Mouse (Mus musculus): Measurements from ENCODE around the gene Arfgef2.

Gene Arfgef2

DNA sequence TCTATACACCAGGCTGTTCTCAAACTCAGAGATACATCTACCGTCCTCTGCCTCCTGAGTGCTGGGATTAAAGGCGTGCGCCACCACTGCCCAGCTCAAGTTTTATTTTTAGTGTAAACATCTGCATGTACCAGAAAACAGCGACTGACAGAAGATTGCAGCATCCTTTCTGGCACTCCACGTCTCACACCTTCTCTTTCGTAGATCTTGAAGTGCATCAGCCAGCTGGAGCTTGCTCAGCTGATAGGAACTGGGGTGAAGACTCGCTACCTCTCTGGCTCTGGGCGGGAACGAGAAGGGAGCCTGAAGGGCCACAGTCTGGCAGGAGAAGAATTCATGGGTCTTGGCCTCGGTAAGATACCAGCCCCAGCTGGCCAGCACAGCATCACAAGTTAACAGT, 60.1 kb downstream of the Arfgef2 start:
- no peak for DNase-seq

DNA sequence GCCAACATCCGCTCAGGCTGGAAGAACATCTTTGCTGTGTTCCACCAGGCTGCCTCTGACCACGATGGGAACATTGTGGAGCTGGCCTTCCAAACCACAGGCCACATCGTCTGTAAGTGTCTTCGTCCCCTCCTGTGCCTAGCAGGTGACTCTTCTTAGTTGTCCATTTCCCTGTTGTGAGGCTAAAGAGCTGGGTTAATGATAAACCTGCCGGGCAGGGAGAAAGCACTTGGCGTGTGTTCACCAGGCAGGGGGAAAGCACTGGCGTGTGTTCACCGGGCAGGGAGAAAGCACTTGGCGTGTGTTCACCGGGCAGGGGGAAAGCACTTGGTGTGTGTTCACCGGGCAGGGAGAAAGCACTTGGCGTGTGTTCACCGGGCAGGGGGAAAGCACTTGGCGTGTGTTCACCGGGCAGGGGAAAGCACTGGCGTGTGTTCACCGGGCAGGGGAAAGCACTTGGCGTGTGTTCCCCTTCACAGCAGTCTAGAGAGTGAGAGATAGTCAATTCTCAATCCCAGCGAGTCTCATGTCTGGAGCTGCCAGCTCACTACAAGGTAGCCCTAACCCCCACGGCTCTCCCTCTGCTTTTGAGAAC, 65.0 kb downstream of the Arfgef2 start:
- DNase-seq = no peak

DNA sequence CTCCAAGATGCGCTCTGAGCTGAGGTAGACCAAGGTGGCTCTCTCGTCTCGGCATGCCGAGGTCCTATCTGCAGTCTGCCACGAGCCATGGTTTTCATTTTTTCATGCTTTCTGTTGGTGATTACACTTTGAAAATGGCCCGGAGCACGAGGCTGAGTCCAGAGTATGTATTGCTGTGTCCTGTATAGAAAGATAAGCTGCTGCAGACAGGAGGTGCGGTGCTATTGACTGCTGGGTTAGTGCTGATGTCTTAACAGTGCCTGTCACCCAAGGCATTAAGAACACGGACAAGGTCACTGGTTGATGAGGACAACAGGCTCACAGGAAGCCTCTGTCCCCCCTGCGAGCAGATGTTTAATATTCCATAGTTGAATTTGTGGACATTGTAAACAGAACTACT, 65.5 kb downstream of the Arfgef2 start:
- DNase-seq = no peak

DNA sequence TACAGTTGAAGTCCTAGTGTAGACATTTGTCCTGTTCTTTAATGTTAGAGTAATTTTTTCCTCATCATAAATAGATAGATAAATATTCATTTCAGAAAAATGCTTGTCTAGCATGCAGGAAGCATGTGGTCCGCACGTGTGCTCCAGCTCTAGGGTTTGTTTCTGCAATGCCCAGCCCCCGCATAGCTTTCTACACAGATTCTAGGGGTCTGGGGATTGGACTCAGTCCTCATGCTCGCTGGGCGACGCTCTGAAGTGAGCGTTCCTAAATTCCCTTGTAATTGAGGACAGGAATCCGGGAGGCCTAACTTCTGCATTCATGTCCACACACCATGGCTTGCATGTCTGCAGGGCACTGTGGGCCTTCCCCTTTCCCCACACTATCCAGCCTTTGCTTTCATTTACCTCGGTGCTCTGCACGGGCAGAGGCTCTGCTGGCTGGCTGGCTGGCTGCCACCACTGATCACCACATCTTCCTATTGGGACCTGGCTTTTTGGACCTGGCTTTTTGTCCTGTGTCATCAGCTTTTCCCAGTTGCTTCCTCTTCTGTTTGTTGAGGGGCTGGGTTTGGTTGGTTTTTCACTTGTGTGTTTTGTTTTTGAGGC, 69.4 kb downstream of the Arfgef2 start:
- no peak for DNase-seq

DNA sequence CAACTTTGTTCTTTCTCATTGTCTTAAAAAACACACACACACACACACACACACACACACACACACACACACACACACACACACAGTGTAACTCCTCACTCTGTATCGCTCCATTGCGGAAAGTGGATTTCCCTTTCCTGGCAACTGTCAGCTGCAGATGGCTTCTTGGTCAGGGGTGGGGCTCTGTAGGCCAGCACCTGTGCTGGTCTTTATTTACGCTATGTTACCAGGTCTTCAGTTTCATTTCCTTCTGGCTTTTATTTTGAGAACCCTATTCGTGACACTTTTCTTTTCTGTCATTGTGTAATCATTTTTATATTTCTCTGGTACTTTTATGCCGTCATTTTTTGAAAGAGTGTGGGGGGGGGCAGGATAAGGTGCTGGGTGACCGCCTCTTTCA, 70.2 kb downstream of the Arfgef2 start:
- no peak for DNase-seq

DNA sequence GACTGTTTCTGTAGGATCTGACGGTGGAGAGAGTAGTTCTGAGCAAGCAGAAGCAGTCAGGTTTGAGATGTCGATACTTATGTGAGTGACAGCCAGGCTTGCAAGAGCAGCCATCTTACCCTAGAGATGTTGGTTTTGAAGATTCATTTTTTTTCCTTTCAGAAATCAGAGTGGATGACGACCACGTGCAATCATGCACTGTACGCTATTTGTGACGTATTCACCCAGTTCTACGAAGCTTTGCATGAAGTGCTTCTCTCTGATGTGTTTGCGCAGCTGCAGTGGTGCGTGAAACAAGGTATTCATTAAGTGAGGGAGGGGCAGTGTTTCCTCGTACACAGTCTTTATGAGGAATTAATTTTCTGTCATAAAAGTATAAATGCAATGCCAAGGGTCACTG, 70.9 kb downstream of the Arfgef2 start:
- DNase-seq = no peak

DNA sequence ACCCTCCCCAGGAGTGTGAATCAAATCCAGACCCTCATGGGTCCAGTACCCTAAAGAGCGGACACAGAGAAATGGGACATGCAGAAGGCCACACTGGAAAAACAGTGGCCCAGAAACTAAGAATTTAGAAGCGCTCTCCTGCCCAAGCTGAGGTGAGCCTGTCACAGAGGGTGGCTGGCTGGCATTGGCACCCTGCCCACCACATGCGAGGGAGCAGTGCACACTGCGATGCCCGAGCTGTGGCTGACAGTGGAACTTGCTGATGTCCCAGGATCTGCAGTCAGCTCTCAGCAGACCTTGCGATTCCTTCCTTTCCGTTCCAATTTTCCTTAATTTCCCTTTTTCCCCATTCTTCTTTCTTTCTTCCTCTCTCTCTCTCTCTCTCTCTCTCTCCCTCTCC, 79.7 kb downstream of the Arfgef2 start:
- no peak for DNase-seq

DNA sequence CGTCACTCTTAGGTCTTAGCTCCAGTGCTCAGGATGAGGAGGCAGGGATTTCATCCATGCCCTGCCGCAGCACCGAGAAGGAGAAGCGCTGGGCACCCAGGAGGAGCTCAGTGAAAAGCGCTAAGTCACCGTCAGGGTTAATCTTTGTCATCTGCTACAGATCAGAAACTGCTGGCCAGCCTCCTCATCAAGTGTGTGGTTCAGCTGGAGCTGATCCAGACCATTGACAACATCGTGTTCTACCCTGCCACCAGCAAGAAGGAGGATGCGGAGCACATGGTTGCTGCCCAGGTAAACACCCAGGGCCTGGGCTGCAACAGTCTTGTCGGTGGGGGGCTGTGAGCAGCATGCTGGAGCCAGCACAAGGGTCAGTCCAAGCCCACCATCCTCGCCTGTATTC, 80.2 kb downstream of the Arfgef2 start:
- DNase-seq = no peak

DNA sequence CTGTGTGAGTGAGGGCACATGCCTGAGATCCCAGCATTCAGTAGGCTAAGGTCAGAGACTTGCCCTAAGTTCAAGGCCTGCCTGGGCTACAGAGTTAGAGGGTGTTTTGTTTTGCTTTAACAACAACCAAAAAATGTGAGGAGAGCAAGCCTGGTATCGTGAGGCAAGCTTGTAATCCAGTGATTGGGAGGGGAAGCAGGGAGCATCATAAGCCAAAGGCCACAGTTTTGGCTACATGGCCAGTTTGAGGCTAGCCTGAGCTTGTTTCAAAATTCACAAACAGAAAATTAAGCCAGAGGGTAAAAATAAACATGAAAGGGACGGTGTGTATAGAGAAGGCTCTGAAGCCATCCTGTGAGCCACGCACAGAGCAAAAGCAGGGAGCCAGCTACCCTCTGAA, 80.8 kb downstream of the Arfgef2 start:
- no peak for DNase-seq

DNA sequence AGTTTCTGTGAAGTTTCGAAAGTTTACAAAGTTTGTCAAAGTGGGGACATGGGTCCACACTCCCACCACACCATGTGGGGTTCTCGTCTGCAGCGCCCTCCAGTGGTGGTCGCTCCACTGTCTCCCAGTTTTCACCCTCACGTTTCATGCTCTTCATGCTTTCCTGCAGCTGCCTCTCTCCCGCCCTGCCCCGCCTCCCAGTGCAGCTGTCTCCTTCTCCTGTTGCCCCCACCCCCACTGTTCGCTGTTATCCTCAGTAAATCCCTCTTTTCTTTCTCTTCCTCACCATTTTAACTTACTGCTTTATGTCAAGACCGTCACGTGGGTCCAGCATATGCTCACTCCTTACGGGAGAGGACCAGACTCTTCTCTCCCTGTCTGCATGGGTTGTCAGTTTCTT, 82.4 kb downstream of the Arfgef2 start:
- peak; percentile 30 for DNase-seq

DNA sequence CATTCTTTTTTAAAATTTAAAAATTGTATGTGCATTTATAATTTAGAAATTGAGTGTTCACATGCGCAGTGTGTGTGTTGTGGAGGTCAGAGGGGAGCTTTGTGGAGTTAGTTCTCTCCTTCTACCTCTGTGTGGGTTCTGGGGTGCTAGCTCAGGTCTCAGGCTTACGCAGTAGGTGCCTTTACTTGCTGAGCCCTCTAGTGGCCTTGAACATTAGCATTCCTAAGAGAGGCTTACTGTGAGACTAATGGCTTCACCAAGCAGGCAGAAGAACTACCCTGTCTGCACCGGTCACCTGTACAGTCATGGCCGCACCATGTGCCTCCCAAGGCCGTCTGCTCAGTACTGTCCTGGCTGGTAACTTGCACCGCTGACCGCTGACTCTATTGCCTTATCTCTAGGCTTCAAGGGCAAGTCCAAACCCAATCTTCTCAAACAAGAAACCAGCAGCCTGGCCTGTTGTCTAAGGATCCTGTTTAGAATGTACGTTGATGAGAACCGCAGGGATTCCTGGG, 86.0 kb downstream of the Arfgef2 start:
- DNase-seq = no peak

DNA sequence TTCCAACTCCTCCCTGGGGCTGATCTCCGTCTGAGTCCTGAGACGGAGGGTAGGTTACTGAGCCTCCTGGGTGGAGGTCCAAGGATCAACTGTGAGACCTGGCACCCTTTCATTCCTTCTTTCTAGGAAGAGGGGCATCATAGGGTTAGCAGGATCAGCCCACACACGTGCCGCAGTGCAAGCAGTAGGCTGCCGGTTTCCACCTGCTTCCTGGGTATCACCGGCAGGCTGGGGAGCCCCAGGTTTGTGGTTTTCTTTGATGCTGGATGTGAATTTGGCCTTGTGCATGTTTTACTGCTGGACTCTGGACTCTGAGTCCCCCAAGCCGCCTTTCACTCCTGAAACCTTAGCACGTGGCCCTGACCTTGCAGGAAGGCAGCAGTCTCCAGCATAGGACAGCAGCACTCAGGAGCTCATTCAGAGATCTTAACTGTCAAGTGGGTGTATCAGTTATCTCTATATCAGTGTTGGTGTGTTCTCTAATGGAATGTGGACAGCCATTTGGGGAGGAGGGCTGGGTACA, 86.8 kb downstream of the Arfgef2 start:
- no peak for DNase-seq

DNA sequence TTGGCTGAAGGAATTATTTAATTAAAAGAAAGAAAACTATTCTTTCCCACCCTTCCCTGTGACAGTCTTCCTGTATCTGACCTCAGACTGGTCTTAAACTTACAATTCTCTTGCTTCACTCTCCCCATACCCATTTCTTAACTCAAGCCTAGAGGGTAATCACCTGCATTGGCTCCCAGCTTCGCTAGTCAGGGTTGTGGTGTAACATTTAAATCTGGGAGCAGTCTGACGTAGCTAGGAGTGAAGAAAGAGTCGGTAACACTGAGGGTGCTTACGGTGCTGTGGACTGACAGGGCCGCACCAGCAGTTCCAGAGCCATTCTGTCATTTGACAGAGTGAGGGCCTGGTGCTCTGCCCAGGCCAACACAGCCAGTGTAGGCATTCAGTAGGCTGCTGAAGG, 87.6 kb downstream of the Arfgef2 start:
- no peak for DNase-seq

DNA sequence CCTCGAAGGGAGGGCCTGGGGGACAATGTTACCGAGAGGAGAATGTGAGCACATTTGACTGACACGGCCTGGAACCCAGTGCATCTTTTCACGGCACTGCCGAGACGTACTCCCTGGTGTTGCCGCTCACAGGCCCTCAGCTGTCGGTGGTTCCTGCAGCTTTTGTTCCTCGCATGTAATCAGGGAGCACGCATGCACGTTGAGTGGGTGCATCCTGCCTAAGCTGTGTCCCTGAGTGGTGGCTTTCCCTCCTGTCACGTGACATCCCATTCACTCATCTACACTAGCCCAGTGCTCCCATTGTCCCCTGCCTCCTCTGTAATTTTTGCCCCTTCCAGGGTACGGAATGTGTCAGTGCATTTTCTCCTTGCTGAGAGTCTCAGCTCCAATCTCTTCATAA, 91.0 kb downstream of the Arfgef2 start:
- peak; percentile 8 for DNase-seq

DNA sequence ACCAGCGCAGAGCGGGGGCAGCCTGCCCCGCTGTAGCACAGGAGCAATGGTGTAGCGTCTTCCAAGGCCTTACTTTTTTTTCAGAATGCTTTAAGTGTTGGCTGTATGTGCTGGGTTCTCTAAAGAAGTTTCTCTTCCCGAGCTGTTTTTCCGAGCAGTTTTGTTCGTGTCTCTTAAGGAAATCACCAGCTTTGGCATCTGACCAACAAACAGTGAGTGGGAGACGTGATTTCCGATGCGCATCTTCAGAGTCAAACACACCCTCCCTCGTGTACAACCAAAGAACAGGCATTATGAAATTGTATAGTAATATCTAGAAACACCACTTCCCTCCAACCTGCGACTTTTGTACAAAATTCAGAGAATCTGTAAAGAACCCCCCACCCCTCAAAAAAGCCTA, 91.6 kb downstream of the Arfgef2 start:
- DNase-seq = no peak

DNA sequence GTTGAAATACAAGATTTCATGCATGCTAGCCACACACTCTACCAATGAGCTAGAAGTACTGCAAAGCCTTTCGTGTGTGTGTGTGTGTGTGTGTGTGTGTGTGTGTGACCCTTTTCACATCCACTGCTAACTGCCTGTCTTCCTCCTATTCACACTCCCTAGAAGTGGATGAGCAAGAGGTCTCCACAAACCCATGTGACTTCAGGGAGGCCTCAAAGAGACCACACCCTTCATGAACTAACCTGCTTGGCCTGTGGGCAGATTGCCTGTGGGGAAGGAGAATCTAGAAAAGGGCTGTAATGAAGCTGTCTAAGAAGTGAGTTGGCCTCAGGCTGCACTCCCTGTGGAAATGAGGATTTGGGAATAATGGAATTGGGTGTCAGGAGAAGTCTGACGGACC, 93.8 kb downstream of the Arfgef2 start:
- no peak for DNase-seq

DNA sequence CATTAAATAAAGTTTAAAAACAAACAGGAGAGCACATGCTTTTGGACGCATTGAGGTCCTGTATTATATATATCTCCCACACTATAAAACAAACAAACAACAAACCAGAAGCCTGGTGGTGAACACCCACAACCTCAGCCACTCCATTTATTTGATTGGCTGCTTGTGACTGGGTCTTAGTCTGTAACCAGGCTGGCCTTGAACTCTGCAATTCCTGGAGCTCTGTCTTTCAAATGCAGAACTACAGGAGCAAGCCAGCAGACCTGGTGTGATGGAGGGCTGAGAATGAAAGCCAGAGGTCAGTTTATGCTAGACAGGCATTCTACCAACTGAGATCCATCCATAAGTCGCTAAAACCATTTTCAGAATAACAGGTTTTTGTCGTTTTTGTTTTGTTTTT, 94.4 kb downstream of the Arfgef2 start:
- DNase-seq = no peak

DNA sequence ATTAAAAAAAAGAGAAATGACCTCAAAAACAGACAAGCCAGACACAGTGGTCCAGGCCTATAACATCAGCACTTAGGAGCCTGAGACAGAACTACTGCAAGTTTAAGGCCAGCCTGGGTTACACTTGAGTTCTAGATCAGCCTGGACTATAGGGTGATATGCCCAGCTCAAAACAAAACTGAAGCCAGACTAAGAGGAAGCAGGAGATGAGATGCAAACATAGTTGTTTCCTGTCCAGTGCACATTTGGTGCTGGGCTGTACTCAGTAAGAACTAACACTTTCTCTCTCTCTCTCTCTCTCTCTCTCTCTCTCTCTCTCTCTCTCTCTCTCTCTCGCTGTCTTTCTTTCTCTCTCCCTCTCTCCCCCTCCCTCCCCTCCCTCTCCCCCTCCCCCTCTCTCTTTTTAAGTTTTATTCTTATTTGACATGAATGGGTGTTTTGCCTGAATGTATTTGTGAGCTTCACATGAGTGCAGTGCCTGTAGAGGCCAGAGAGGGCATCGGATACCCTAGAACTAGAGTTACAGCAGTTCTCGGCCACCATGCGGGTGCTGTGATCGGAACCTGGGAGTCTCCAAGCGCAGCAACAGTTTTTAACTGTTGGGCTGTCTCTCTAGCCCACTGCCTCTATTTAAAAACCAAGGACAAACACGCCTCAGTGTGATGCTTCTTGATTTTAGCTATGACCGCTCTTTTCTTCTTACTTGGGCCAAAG, 95.6 kb downstream of the Arfgef2 start:
- no peak for DNase-seq

DNA sequence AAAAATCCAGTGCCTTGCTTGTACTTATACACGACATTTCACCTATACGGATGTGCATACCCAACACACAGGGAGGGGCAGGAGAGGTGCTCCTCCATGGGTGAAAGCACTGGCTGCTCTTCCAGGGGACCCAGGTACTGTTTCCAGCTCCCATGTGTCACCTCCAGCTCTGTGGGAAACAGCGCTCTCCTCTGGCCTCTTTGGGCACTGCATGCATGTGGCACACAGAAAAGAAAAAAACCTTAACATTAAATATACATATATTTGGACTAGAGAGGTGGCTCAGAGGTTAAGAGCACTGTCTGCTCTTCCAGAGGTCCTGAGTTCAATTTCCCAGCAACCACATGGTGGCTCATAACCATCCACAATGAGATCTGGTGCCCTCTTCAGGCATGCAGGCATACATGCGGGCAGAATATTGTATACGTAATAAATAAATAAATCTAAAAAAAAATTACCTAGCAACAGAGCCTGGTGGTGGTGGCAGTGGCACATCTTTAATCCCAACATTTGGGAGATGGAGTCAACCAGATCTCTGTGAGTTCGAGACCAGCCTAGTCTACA, 98.4 kb downstream of the Arfgef2 start:
- no peak for DNase-seq

DNA sequence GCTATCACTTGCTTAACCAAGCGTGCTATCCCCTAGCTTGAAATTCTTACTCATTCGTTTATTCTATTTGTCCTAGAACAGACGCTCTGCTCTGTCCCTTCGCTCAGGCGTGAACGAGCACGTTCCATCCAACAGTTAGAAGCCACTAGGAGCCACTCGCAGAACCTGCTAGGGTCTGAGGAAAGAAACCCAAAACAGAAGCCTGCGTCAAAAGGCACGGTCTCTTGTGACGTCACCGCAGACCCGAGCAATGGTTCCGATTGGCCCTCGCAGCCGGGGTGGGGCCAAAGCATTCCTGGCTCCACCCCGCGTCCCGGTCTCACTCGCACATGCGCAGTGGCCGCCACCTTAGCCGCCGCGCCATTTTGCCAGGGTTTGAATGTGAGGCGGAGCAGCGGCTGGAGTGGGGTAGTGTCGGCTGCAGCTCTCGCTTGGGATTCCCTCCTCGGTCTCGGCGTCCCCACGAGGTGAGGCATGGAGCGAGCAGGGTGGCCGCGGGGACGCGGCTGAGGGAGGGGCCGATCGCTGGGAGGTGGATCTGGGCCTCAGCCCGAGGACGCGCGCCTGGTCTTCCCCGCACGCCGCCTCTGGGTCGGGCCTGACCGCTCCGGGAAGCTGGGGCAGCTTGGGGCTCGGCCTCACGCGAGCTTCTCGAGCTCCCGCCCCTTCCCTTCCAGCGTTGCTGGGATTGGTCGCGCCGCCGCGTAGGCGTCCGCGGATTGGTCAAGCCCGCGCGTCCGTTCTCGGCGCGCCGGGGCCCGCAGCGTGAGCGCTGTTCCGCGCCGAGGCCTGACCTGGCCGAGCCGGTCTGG, 100.5 kb downstream of the Arfgef2 start, which contains the start of gene Cse1l:
TSS of gene Cse1l (plus strand) at position 330 of the 812 bp plus-strand sequence.
- DNase-seq = peak; percentile 98

DNA sequence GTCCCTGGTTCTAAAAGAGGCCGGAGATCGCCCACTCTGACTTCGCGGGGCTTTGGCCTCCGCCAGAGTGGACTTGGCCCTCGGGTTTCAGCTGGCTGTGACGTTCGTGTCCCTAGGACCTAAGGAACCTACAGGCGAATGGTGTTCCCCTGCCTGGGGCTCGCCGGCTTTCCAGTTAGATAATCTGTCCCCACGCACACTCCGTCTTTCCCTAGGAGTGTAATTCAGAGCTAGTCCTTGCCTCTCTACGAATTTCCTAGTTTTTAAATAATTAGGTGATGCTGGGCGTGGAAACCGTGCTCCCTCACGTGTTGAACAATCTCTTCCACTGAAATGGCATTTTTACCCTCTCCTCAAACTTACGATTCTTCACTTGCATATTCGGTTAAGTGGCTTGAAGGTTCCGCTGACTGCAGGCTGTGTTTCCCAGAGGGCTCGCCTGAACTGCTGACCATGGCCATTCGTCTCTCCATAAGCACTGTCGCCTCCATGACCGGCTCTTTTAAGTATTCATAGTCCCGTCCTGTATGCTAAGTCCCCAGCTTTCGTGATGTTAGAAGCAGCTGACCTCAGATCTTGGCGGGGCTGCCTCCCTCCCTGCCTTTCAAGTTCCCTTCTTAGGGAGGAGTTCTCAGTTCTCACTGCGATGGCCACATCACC, 101.3 kb downstream of the Arfgef2 start:
- DNase-seq = peak; percentile 19

DNA sequence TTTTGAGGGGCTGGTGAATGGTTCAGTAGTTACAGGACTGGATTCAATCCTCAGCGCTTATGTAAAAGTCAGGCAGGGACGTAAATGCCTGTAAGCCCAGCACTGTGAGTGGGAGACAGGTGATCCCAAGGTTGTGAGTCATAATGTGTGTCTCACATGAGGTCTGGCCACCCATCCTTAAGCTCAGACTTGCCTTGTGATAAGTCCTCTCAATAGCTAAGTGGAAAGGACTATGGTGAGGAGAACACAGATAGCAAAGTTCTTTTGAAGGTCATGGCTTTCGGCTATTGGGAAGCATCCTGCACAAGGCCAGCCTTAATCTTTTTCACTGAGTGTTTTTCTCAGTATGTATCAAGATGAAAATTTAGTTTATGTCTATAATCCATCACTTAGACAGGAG, 104.3 kb downstream of the Arfgef2 start:
- no peak for DNase-seq

Measured in retina, postnatal 1 day (tissue).